Mouse (Mus musculus): ENCODE results near the gene A430078G23Rik. TPM values are rescaled to one million over a fixed set of nuclear protein-coding genes. Genes with fewer than 3 reads are reported as not detected.
A peak's percentile ranks its signal among the peaks of the same experiment; 100 is the strongest.

The A430078G23Rik gene
- polyA plus RNA-seq, 1 experiment from 2014 or later: 0.28 TPM

- Histone ChIP-seq H3K4me3 (ENCODE audit: low read depth, low read length) (no peak overlapping the region), H3K9me3 (replicated peaks; ENCODE audit: control insufficient read depth, low read length) (no peaks in the 10 kb centered on the region), H3K36me3 (ENCODE audit: control insufficient read depth, insufficient read depth, low read length) (no peaks in the 10 kb centered on the region), H3K27ac (ENCODE audit: low read depth, low read length) (no peak overlapping the region), H3K27me3 (replicated peaks; ENCODE audit: control insufficient read depth, insufficient read depth, low read length) (no peaks in the 10 kb centered on the region), H3K9ac (ENCODE audit: low read length) (no peak overlapping the region), H3K4me1 (ENCODE audit: control insufficient read depth, insufficient read depth, low read length) (no peaks in the 10 kb centered on the region), H3K4me2 (ENCODE audit: low read length) (no peak overlapping the region)
- whole genome bisulfite sequencing: 6% methylated on average over 4 of the region's 4 CpGs
- ATAC-seq (peak; percentile 55), DNase-seq (ENCODE audit: low spot score) (peak; percentile 80)
Measured at GRCm38 (mm10) chr8:3358060-3358459, 4.8 kb downstream of the A430078G23Rik start.

- Histone ChIP-seq H3K4me1 (ENCODE audit: control insufficient read depth, insufficient read depth, low read length) (no peaks in the 10 kb centered on the region), H3K4me3 (ENCODE audit: low read depth, low read length) (no peak overlapping the region), H3K4me2 (ENCODE audit: low read length) (no peak overlapping the region), H3K27me3 (replicated peaks; ENCODE audit: control insufficient read depth, insufficient read depth, low read length) (no peaks in the 10 kb centered on the region), H3K36me3 (ENCODE audit: control insufficient read depth, insufficient read depth, low read length) (no peaks in the 10 kb centered on the region), H3K27ac (ENCODE audit: low read depth, low read length) (no peak overlapping the region), H3K9me3 (replicated peaks; ENCODE audit: control insufficient read depth, low read length) (no peaks in the 10 kb centered on the region), H3K9ac (ENCODE audit: low read length) (no peak overlapping the region)
- 82% methylated on average over 5 of the region's 5 CpGs for WGBS
- DNase-seq (ENCODE audit: low spot score): peak; percentile 53
- ATAC-seq: 0 out of 2 replicates have a peak, but pooled peaks have one; percentile 40
Measured at GRCm38 (mm10) chr8:3367086-3367485, 13.9 kb downstream of the A430078G23Rik start.

- 88% methylated on average over 1 of the region's 1 CpGs for WGBS
- no peaks in the 10 kb centered on the region for H3K4me1 ChIP-seq (ENCODE audit: control insufficient read depth, insufficient read depth, low read length)
- H3K4me2 ChIP-seq (ENCODE audit: low read length): no peak overlapping the region
- no peak overlapping the region for H3K4me3 ChIP-seq (ENCODE audit: low read depth, low read length)
- no peak overlapping the region for H3K9ac ChIP-seq (ENCODE audit: low read length)
- DNase-seq (ENCODE audit: low spot score) (no peak), ATAC-seq (no peak)
- H3K36me3 ChIP-seq (ENCODE audit: control insufficient read depth, insufficient read depth, low read length): no peaks in the 10 kb centered on the region
- H3K9me3 ChIP-seq (replicated peaks; ENCODE audit: control insufficient read depth, low read length): no peaks in the 10 kb centered on the region
- no peaks in the 10 kb centered on the region for H3K27me3 ChIP-seq (replicated peaks; ENCODE audit: control insufficient read depth, insufficient read depth, low read length)
- H3K27ac ChIP-seq (ENCODE audit: low read depth, low read length): no peak overlapping the region
Measured at GRCm38 (mm10) chr8:3368091-3368490, 14.9 kb downstream of the A430078G23Rik start.

- H3K4me3 ChIP-seq (ENCODE audit: low read depth, low read length): no peak overlapping the region
- ATAC-seq (no peak), DNase-seq (ENCODE audit: low spot score) (no peak)
- no peaks in the 10 kb centered on the region for H3K4me1 ChIP-seq (ENCODE audit: control insufficient read depth, insufficient read depth, low read length)
- H3K27me3 ChIP-seq (replicated peaks; ENCODE audit: control insufficient read depth, insufficient read depth, low read length): no peaks in the 10 kb centered on the region
- no peaks in the 10 kb centered on the region for H3K36me3 ChIP-seq (ENCODE audit: control insufficient read depth, insufficient read depth, low read length)
- no peaks in the 10 kb centered on the region for H3K9me3 ChIP-seq (replicated peaks; ENCODE audit: control insufficient read depth, low read length)
- no peak overlapping the region for H3K4me2 ChIP-seq (ENCODE audit: low read length)
- H3K27ac ChIP-seq (ENCODE audit: low read depth, low read length): no peak overlapping the region
- no peak overlapping the region for H3K9ac ChIP-seq (ENCODE audit: low read length)
Measured at GRCm38 (mm10) chr8:3375748-3376147, 22.5 kb downstream of the A430078G23Rik start.

- Histone ChIP-seq H3K9ac (ENCODE audit: low read length) (no peak overlapping the region), H3K4me1 (ENCODE audit: control insufficient read depth, insufficient read depth, low read length) (no peaks in the 10 kb centered on the region), H3K9me3 (replicated peaks; ENCODE audit: control insufficient read depth, low read length) (no peaks in the 10 kb centered on the region), H3K4me2 (ENCODE audit: low read length) (no peak overlapping the region), H3K27me3 (replicated peaks; ENCODE audit: control insufficient read depth, insufficient read depth, low read length) (no peaks in the 10 kb centered on the region), H3K36me3 (ENCODE audit: control insufficient read depth, insufficient read depth, low read length) (no peaks in the 10 kb centered on the region), H3K4me3 (ENCODE audit: low read depth, low read length) (no peak overlapping the region), H3K27ac (ENCODE audit: low read depth, low read length) (no peak overlapping the region)
- no peak for ATAC-seq
- 73% methylated on average over 11 of the region's 11 CpGs for WGBS
- no peak for DNase-seq (ENCODE audit: low spot score)
Measured at GRCm38 (mm10) chr8:3376641-3377274, 23.5 kb downstream of the A430078G23Rik start.

GRCm38 (mm10) chr8:3387286-3387685, 34.1 kb downstream of the A430078G23Rik start:
- Histone ChIP-seq H3K36me3 (ENCODE audit: control insufficient read depth, insufficient read depth, low read length) (no peaks in the 10 kb centered on the region), H3K4me1 (ENCODE audit: control insufficient read depth, insufficient read depth, low read length) (no peaks in the 10 kb centered on the region), H3K27ac (ENCODE audit: low read depth, low read length) (no peak overlapping the region), H3K9me3 (replicated peaks; ENCODE audit: control insufficient read depth, low read length) (no peaks in the 10 kb centered on the region), H3K27me3 (replicated peaks; ENCODE audit: control insufficient read depth, insufficient read depth, low read length) (no peaks in the 10 kb centered on the region), H3K4me2 (ENCODE audit: low read length) (no peak overlapping the region), H3K4me3 (ENCODE audit: low read depth, low read length) (no peak overlapping the region), H3K9ac (ENCODE audit: low read length) (no peak overlapping the region)
- ATAC-seq (peak; percentile 55; the same call in 1 of the 2 replicates), DNase-seq (ENCODE audit: low spot score) (peak; percentile 69)
- 44% methylated on average over 6 of the region's 6 CpGs for WGBS

- H3K9ac ChIP-seq (ENCODE audit: low read length): no peak overlapping the region
- 72% methylated on average over 9 of the region's 9 CpGs for WGBS
- no peaks in the 10 kb centered on the region for H3K27me3 ChIP-seq (replicated peaks; ENCODE audit: control insufficient read depth, insufficient read depth, low read length)
- no peak overlapping the region for H3K4me2 ChIP-seq (ENCODE audit: low read length)
- no peak overlapping the region for H3K27ac ChIP-seq (ENCODE audit: low read depth, low read length)
- H3K4me3 ChIP-seq (ENCODE audit: low read depth, low read length): no peak overlapping the region
- peaks cover under 1% of the 10 kb centered on the region; the same call in 1 of the 2 replicates for H3K4me1 ChIP-seq (ENCODE audit: control insufficient read depth, insufficient read depth, low read length)
- no peaks in the 10 kb centered on the region for H3K36me3 ChIP-seq (ENCODE audit: control insufficient read depth, insufficient read depth, low read length)
- no peaks in the 10 kb centered on the region for H3K9me3 ChIP-seq (replicated peaks; ENCODE audit: control insufficient read depth, low read length)
- DNase-seq (ENCODE audit: low spot score) (no peak), ATAC-seq (no peak)
Measured at GRCm38 (mm10) chr8:3388591-3389338, 35.5 kb downstream of the A430078G23Rik start.

GRCm38 (mm10) chr8:3389506-3389905, 36.3 kb downstream of the A430078G23Rik start:
- Histone ChIP-seq H3K9ac (ENCODE audit: low read length) (no peak overlapping the region), H3K4me3 (ENCODE audit: low read depth, low read length) (no peak overlapping the region), H3K27me3 (replicated peaks; ENCODE audit: control insufficient read depth, insufficient read depth, low read length) (no peaks in the 10 kb centered on the region), H3K9me3 (replicated peaks; ENCODE audit: control insufficient read depth, low read length) (no peaks in the 10 kb centered on the region), H3K27ac (ENCODE audit: low read depth, low read length) (no peak overlapping the region), H3K4me2 (ENCODE audit: low read length) (no peak overlapping the region), H3K4me1 (ENCODE audit: control insufficient read depth, insufficient read depth, low read length) (peaks cover 8% of the 10 kb centered on the region), H3K36me3 (ENCODE audit: control insufficient read depth, insufficient read depth, low read length) (no peaks in the 10 kb centered on the region)
- DNase-seq (ENCODE audit: low spot score): no peak
- WGBS: 93% methylated on average over 1 of the region's 1 CpGs
- ATAC-seq: no peak

GRCm38 (mm10) chr8:3392293-3392692, 39.1 kb downstream of the A430078G23Rik start:
- peaks cover 13% of the 10 kb centered on the region for H3K4me1 ChIP-seq (ENCODE audit: control insufficient read depth, insufficient read depth, low read length)
- H3K27me3 ChIP-seq (replicated peaks; ENCODE audit: control insufficient read depth, insufficient read depth, low read length): no peaks in the 10 kb centered on the region
- peak overlapping the region; percentile 84 for H3K4me3 ChIP-seq (ENCODE audit: low read depth, low read length)
- peak overlapping the region; percentile 89; the same call in 1 of the 2 replicates for H3K9ac ChIP-seq (ENCODE audit: low read length)
- H3K9me3 ChIP-seq (replicated peaks; ENCODE audit: control insufficient read depth, low read length): no peaks in the 10 kb centered on the region
- WGBS: 58% methylated on average over 4 of the region's 4 CpGs
- no peak for ATAC-seq
- peak overlapping the region; percentile 86 for H3K4me2 ChIP-seq (ENCODE audit: low read length)
- DNase-seq (ENCODE audit: low spot score): no peak
- H3K27ac ChIP-seq (ENCODE audit: low read depth, low read length): no peak overlapping the region
- H3K36me3 ChIP-seq (ENCODE audit: control insufficient read depth, insufficient read depth, low read length): no peaks in the 10 kb centered on the region
